Mouse (Mus musculus) stomach, embryonic 14.5 days (tissue): ENCODE measurements around the gene Gabarap. TPM values are rescaled to one million over a fixed set of nuclear protein-coding genes. Genes with fewer than 3 reads are reported as not detected.

Experiments used
- ATAC-seq: fragments of 200-750 bp; cut with Nextera tagmentation; 2 replicates; pipeline ENCODE4 v1.8.0; 2017; ENCODE audit warnings: low read depth, moderate TSS enrichment; ENCODE audit not compliant: insufficient number of reproducible peaks, insufficient read depth, low FRiP score
- H3K27ac ChIP-seq: fragments of 300-500 bp; sonication (generic); 2 replicates; pipeline ENCODE4 v1.5.1; 2014; ENCODE audit warnings: mild to moderate bottlenecking, low read length, moderate library complexity, mixed read lengths
- H3K27me3 ChIP-seq: fragments of 300-500 bp; sonication (generic); 2 replicates; pipeline ENCODE4 v1.6.1; 2014; ENCODE audit warnings: low read length, control low read depth, mixed read lengths; ENCODE audit not compliant: control insufficient read depth, insufficient read depth
- H3K36me3 ChIP-seq: fragments of 300-500 bp; sonication (generic); 2 replicates; pipeline ENCODE4 v1.6.1; 2014; ENCODE audit warnings: mild to moderate bottlenecking, control low read depth, low read length, moderate library complexity, mixed read lengths; ENCODE audit not compliant: control insufficient read depth, insufficient read depth
- H3K4me1 ChIP-seq: fragments of 300-500 bp; sonication (generic); 2 replicates; pipeline ENCODE4 v1.6.1; 2014; ENCODE audit warnings: low read length, control low read depth, mixed read lengths; ENCODE audit not compliant: control insufficient read depth, insufficient read depth
- H3K4me2 ChIP-seq: fragments of 300-500 bp; sonication (generic); replicated peaks from 2 replicates; pipeline ENCODE4 v1.6.1; 2014; ENCODE audit warnings: low read depth, low read length, control low read depth
- H3K4me3 ChIP-seq: fragments of 300-500 bp; sonication (generic); 2 replicates; pipeline ENCODE4 v1.5.1; 2014; ENCODE audit warnings: low read depth, low read length, control low read depth
- H3K9ac ChIP-seq: fragments of 300-500 bp; sonication (generic); replicated peaks from 2 replicates; pipeline ENCODE4 v1.6.1; 2014; ENCODE audit warnings: low read depth, mild to moderate bottlenecking, control low read depth, low read length, moderate library complexity, mixed read lengths
- H3K9me3 ChIP-seq: fragments of 300-500 bp; sonication (generic); 2 replicates; pipeline ENCODE4 v1.6.1; 2016; ENCODE audit warnings: low read depth, low read length, control low read depth; ENCODE audit not compliant: control insufficient read depth
- WGBS: fragments of 180-500 bp; shearing (Covaris S2); extraction: QIAGEN DNeasy Blood & Tissue Kit; methylation state at CpG from one replicate; pipeline ENCODE4 v1.1.7; 2014; 5-methylcytosine and 5-hydroxymethylcytosine counted together
- polyA plus RNA-seq: library from polyadenylated mRNA; unstranded; fragments of >200 nt; fragmentation: Nextera tagmentation; extraction: Ambion mirVana; gene quantifications from 2 replicates; pipeline ENCODE4 v1.2.1, GENCODE M21; 2014

Gene Gabarap
- polyA plus RNA-seq, 1 experiment from 2014 or later = 523 TPM

- H3K27me3 ChIP-seq = no peaks in the 10 kb centered on the region
- H3K27ac ChIP-seq = no peak overlapping the region
- no peak for ATAC-seq
- peak overlapping the region; percentile 81 for H3K9ac ChIP-seq
- peaks cover 10% of the 10 kb centered on the region for H3K4me1 ChIP-seq
- peak overlapping the region; percentile 74 for H3K4me3 ChIP-seq
- peak overlapping the region; percentile 63 for H3K4me2 ChIP-seq
- 77% methylated on average over 10 of the region's 10 CpGs for WGBS
- H3K36me3 ChIP-seq = peaks cover 24% of the 10 kb centered on the region
- H3K9me3 ChIP-seq = no peaks in the 10 kb centered on the region
Observed at GRCm38 (mm10) chr11:69992396-69992795, 1.5 kb downstream of the Gabarap start.

DNA sequence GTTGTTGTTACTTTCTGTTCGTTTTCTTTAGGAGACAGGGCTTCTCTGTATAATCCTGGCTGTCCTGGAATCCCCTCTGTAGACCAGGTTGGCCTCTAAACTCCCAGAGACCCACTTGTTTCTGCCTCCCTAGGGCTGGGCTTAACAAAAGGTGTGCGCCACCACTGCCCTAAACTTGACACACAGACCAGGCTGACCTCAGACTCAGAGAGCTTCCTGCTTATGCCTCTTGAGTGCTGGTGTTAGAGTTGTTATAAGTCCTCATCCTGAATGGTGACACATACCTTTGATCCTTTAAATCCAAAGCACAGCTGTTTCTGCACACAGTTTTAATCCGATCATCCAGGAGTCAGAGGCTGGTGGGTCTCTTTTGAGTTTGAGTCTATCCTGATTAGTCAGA, 2.0 kb downstream of the Gabarap start:
- ATAC-seq = no peak
- 83% methylated on average over 3 of the region's 3 CpGs for WGBS
- H3K9ac ChIP-seq = 0 out of 2 replicates have a peak overlapping the region, but pooled peaks have one; percentile 81

DNA sequence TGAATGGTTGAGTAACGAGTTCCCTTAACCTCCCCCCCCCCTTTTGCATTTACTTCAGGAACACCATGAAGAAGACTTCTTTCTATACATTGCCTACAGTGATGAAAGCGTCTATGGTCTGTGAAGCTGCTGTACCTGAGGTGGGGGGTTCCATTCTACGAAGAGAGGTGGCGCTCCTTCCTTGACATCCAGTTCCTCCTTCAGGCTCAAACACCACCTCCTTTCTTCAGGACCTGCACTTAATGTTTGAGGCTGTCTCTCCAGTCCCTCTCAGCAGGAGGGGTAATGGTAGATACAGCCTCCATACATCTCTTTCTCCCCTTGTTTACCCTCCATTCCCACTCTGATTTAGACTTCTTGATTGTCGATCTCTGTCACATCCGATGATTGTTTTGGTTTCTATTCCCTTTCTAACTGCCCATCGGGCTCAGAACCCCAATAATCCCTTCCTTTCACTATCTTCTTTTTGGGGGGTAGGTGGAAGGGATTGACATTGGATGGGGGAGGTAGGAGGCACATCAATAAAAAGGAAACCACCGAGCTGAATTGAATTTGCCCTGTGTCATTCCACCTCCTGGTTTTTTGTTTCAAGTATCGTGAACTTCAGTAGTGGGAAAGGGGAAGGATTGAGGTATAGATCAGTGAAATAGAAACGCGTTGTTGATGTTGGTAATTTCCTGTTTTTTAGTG, 3.6 kb downstream of the Gabarap start:
- WGBS = 88% methylated on average over 11 of the region's 11 CpGs
- Histone ChIP-seq H3K9me3 (no peaks in the 10 kb centered on the region), H3K4me3 (0 out of 2 replicates have a peak overlapping the region, but pooled peaks have one; percentile 65), H3K9ac (no peak overlapping the region), H3K27me3 (no peaks in the 10 kb centered on the region), H3K4me2 (peak overlapping the region; percentile 30; the same call in 1 of the 2 replicates), H3K36me3 (peaks cover 29% of the 10 kb centered on the region), H3K27ac (no peak overlapping the region), H3K4me1 (peaks cover 15% of the 10 kb centered on the region)
- ATAC-seq = no peak

More for the DNA sequence above, 2.0 kb downstream of the Gabarap start:
- Histone ChIP-seq H3K9me3 (no peaks in the 10 kb centered on the region), H3K4me3 (peak overlapping the region; percentile 74; the same call in 1 of the 2 replicates), H3K4me1 (peaks cover 15% of the 10 kb centered on the region), H3K4me2 (peak overlapping the region; percentile 63), H3K36me3 (peaks cover 28% of the 10 kb centered on the region), H3K27me3 (no peaks in the 10 kb centered on the region), H3K27ac (no peak overlapping the region)

GRCm38 (mm10) chr11:69995391-69995960, 4.5 kb downstream of the Gabarap start, which contains the start of gene Phf23:
Gene Phf23, plus strand, starts transcription at chr11:69995777.
- 1% methylated on average over 35 of the region's 36 CpGs for WGBS
- peak within 1 kb of the TSS; percentile 65 for H3K4me3 ChIP-seq
- peak; percentile 84 for ATAC-seq
- H3K4me1 ChIP-seq = peaks cover 15% of the 10 kb centered on the region
- peaks cover 33% of the 10 kb centered on the region for H3K36me3 ChIP-seq
- H3K4me2 ChIP-seq = peak within 1 kb of the TSS; percentile 46
- H3K9ac ChIP-seq = peak within 1 kb of the TSS; percentile 98
- H3K27me3 ChIP-seq = no peaks in the 10 kb centered on the region
- no peaks in the 10 kb centered on the region for H3K9me3 ChIP-seq
- H3K27ac ChIP-seq = peak within 1 kb of the TSS; percentile 99

DNA sequence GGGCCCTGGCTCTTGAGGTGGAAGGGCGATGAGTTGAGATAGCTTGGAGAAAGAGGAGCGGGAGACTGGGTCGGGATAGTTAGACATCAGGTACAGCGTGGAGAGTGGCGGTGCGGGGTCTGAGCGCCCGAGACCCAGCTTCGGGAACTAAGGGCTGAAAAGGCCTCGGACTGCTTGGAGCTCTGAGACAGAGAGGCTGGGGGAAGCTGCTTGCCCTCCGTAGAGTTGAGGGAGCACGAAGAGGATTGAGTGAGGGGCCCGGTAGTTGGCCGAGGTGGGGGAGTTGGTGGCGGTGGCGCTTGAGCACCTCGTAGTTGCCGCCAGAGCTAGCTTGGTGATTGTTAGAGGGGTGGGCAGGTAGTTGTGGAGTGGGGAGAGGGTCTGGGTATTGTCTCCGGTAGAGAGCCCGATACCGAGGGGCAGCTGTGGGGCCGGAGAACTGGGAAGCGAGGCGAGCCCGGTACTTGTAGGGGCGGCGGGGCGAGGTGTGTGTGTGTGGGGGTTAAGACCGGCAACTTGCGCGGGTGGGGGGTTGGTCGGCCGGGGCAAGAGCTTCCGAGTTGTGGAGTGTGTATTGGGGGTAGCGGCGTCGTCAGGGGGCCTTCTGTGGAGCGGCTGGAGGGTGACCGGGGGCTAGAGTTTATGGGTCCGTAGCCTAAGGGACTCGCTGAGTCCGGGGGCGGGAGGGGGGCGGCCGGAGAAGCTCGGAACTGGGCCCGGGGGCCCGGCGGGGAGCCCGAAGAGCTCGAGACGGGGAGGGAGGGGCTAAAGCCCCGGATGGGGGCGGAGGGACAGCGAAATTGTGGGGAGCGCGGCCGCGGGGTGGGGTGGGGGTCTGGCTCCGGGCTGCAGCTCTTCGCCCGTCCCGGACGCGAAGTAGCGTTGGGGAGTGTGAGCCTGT, 5.5 kb downstream of the Gabarap start:
- H3K4me1 ChIP-seq = peaks cover 16% of the 10 kb centered on the region
- peak; percentile 4; the same call in 1 of the 2 replicates for ATAC-seq
- 2% methylated on average over 65 of the region's 66 CpGs for WGBS
- H3K27me3 ChIP-seq = no peaks in the 10 kb centered on the region
- H3K4me3 ChIP-seq = peak overlapping the region; percentile 65
- H3K9ac ChIP-seq = peak overlapping the region; percentile 98
- H3K36me3 ChIP-seq = peaks cover 33% of the 10 kb centered on the region
- no peaks in the 10 kb centered on the region for H3K9me3 ChIP-seq
- H3K27ac ChIP-seq = peak overlapping the region; percentile 99
- H3K4me2 ChIP-seq = peak overlapping the region; percentile 46

GRCm38 (mm10) chr11:69997070-69997509, 6.1 kb downstream of the Gabarap start:
- peak; percentile 60 for ATAC-seq
- peak overlapping the region; percentile 99 for H3K27ac ChIP-seq
- 1% methylated on average over 42 of the region's 44 CpGs for WGBS
- peak overlapping the region; percentile 98 for H3K9ac ChIP-seq
- H3K4me2 ChIP-seq = peak overlapping the region; percentile 46
- H3K4me1 ChIP-seq = peaks cover 22% of the 10 kb centered on the region
- H3K27me3 ChIP-seq = no peaks in the 10 kb centered on the region
- no peaks in the 10 kb centered on the region for H3K9me3 ChIP-seq
- H3K36me3 ChIP-seq = peaks cover 33% of the 10 kb centered on the region
- peak overlapping the region; percentile 65 for H3K4me3 ChIP-seq

DNA sequence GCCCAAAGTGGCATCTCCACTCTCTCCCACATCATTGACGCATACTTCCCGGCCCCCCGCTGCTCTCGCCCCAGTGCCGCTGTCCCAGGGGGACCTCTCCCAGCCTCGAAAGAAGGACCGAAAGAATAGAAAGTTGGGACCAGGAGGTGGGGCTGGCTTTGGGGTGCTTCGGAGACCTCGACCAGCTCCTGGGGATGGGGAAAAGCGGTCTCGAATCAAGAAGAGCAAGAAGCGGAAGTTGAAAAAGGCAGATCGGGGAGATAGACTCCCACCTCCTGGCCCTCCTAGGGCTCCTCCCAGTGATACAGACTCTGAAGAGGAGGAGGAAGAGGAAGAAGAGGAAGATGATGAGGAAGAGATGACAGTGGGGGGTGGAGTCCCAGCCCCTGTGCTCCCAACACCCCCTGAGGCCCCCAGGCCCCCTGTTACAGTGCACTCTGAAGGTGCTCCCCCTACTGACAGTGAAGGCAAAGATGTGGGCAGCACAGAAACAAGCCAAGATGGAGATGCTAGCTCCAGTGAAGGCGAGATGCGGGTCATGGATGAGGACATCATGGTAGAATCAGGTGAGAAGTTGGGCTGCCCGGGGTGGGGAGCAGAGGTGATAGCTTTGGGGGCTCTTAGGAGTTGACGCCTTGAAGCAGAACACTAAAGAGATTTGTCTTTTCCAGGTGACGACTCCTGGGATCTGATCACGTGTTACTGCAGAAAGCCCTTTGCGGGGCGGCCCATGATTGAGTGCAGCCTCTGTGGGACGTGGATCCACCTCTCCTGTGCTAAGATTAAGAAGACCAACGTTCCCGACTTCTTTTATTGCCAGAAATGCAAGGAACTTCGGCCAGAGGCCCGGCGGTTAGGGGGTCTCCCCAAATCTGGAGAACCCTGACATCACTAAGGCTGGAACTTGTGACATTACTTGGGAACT, 7.9 kb downstream of the Gabarap start:
- ATAC-seq = no peak
- WGBS = 92% methylated on average over 27 of the region's 27 CpGs
- Histone ChIP-seq H3K9ac (no peak overlapping the region), H3K27me3 (no peaks in the 10 kb centered on the region), H3K4me1 (peaks cover 23% of the 10 kb centered on the region), H3K36me3 (peaks cover 26% of the 10 kb centered on the region), H3K4me3 (no peak overlapping the region), H3K27ac (no peak overlapping the region), H3K9me3 (no peaks in the 10 kb centered on the region), H3K4me2 (no peak overlapping the region)
